Mouse (Mus musculus) kidney, embryonic 14.5 days (tissue): ENCODE data around the gene Fanca. TPM values are rescaled to one million over a fixed set of nuclear protein-coding genes. Genes with fewer than 3 reads are reported as not detected.

ENCODE experiments used
- ATAC-seq: fragments of 200-750 bp; cut with Nextera tagmentation; 2 replicates; pipeline ENCODE4 v1.8.0; 2017; ENCODE audit warnings: moderate number of reproducible peaks, mild to moderate bottlenecking, moderate TSS enrichment, moderate library complexity; ENCODE audit not compliant: low FRiP score, low TSS enrichment
- H3K27ac ChIP-seq: fragments of 300-500 bp; sonication (generic); 2 replicates; pipeline ENCODE4 v1.5.1; 2014; ENCODE audit warnings: low read depth, mild to moderate bottlenecking, low read length, moderate library complexity, mixed read lengths
- H3K27me3 ChIP-seq: fragments of 300-500 bp; sonication (generic); 2 replicates; pipeline ENCODE4 v1.6.1; 2014; ENCODE audit warnings: mild to moderate bottlenecking, low read length; ENCODE audit not compliant: control insufficient read depth, insufficient read depth
- H3K36me3 ChIP-seq: fragments of 300-500 bp; sonication (generic); 2 replicates; pipeline ENCODE4 v1.6.1; 2014; ENCODE audit warnings: low read length, mixed read lengths; ENCODE audit not compliant: control insufficient read depth, insufficient read depth
- H3K4me1 ChIP-seq: fragments of 300-500 bp; sonication (generic); 2 replicates; pipeline ENCODE4 v1.6.1; 2014; ENCODE audit warnings: low read length, mixed read lengths; ENCODE audit not compliant: control insufficient read depth, insufficient read depth
- H3K4me2 ChIP-seq: fragments of 300-500 bp; sonication (generic); replicated peaks from 2 replicates; pipeline ENCODE4 v1.6.1; 2014; ENCODE audit warnings: low read depth, mild to moderate bottlenecking, low read length
- H3K4me3 ChIP-seq: fragments of 300-500 bp; sonication (generic); 2 replicates; pipeline ENCODE4 v1.5.1; 2014; ENCODE audit warnings: mild to moderate bottlenecking, low read length
- H3K9ac ChIP-seq: fragments of 300-500 bp; sonication (generic); 2 replicates; pipeline ENCODE4 v1.6.1; 2014; ENCODE audit warnings: low read depth, mild to moderate bottlenecking, low read length, moderate library complexity
- H3K9me3 ChIP-seq: fragments of 300-500 bp; sonication (generic); 2 replicates; pipeline ENCODE4 v1.6.1; 2016; ENCODE audit warnings: low read length; ENCODE audit not compliant: control insufficient read depth
- WGBS: fragments of 180-500 bp; shearing (Covaris S2); extraction: QIAGEN DNeasy Blood & Tissue Kit; methylation state at CpG from one replicate; pipeline ENCODE4 v1.1.7; 2014; 5-methylcytosine and 5-hydroxymethylcytosine counted together
- polyA plus RNA-seq: library from polyadenylated mRNA; unstranded; fragments of >200 nt; fragmentation: Nextera tagmentation; extraction: Ambion mirVana; gene quantifications from 2 replicates; pipeline ENCODE4 v1.2.1, GENCODE M21; 2014

Fanca gene
- polyA plus RNA-seq, 1 experiment from 2014 or later = 49.9 TPM

DNA sequence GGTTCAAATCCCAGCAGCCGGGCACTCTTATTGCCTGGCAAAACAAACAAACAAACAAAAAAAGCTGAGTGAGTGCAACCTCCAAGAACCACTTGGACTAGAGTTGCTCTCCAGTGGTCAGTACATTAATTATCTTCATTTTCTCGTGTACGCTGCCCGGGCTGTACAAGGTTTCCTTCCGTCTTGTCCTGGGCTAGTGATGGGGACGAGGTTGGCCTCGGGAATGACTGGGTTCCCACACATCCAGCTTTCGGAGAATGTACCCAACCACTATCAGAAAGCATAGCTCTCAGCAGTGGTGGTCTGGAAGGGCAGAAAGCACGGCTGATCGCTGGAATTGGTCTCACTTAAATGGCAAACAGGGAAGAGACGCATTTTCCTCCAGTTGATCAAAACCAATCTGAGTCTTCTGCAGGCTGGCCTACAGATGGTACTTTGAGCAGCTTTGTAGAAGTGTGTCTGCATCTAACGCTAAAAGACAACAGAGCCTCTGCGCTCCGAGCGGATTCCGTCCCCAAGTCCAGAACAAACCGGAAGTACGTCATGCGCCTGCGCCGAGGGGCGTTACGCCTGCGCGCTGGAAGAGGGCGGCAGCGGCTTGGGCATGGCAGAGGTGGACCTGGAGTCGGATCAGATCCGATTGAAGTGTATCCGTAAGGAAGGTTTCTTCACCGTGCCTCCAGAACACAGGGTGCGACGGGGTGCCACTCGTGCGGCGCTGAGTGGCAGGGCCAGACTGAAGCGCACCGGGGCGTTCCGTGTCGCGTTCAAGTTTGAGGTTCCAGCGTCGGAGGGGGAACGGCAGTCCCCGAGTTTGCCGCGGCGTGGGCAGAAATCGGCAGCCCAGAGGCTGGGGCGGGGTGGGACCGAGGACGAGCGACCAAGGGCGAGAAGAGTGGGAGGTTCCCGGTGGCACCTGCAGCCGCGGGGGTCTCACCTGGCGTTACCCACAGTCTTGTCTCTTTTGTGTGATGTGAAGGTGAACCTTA lies 93.8 kb downstream of the Fanca start, which contains the start of gene Cdk10:
Gene Cdk10, plus strand, starts transcription at position 565 of the 989 bp plus-strand sequence.
- H3K4me2 ChIP-seq = peak within 1 kb of the TSS; percentile 85
- H3K9ac ChIP-seq = peak within 1 kb of the TSS; percentile 71
- H3K27ac ChIP-seq = peak within 1 kb of the TSS; percentile 79
- peaks cover 15% of the 10 kb centered on the region for H3K36me3 ChIP-seq
- no peaks in the 10 kb centered on the region for H3K27me3 ChIP-seq
- WGBS = 2% methylated on average over 59 of the region's 59 CpGs
- H3K9me3 ChIP-seq = no peaks in the 10 kb centered on the region
- H3K4me1 ChIP-seq = peaks cover 7% of the 10 kb centered on the region; the same call in 1 of the 2 replicates
- H3K4me3 ChIP-seq = peak within 1 kb of the TSS; percentile 63
- peak; percentile 85 for ATAC-seq

DNA sequence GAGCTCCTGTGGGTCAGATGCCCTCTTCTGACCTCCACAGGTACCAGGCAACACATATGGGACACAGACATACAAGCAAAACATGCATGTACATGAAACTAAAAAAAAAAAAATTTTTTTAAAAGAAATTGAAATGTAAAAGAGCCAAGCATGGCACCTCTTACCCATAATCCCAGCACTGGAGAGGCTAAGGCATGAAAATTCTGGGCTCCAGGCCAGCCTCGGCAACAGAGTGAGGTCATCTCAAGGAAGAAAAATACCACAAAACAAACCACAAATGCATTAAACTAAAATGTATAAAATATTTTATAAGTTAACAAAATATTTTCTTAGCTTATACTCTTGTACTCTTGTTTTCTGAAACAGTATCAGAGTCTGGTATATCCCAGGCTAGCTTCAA lies 97.5 kb downstream of the Fanca start:
- Histone ChIP-seq H3K9me3 (no peaks in the 10 kb centered on the region), H3K27me3 (no peaks in the 10 kb centered on the region; the same call in 1 of the 2 replicates), H3K36me3 (no peaks in the 10 kb centered on the region), H3K4me1 (peaks cover 7% of the 10 kb centered on the region; the same call in 1 of the 2 replicates), H3K27ac (no peak overlapping the region), H3K9ac (no peak overlapping the region), H3K4me3 (no peak overlapping the region), H3K4me2 (no peak overlapping the region)
- no peak for ATAC-seq
- 90% methylated on average over 1 of the region's 1 CpGs for whole genome bisulfite sequencing

Other genes with a start within 250 kb of the Fanca start
- 1,702 and 2,075 TPM in 2 replicates for gene Rpl13, start 216.2 kb downstream of the Fanca start, polyA plus RNA-seq
- gene Cpne7, start 201.2 kb downstream of the Fanca start, polyA plus RNA-seq = 0.11 and 0.41 TPM in 2 replicates
- gene Sult5a1, start 160.3 kb downstream of the Fanca start, polyA plus RNA-seq = 8.3 and 8.7 TPM in 2 replicates
- gene Dpep1, start 132.3 kb downstream of the Fanca start, polyA plus RNA-seq = 0.61 and 0.99 TPM in 2 replicates
- gene Chmp1a, start 105.8 kb downstream of the Fanca start, polyA plus RNA-seq = 78.5 and 85.2 TPM in 2 replicates
- 5.1 and 5.8 TPM in 2 replicates for gene Spata33, start 105.7 kb downstream of the Fanca start, polyA plus RNA-seq
- 33.5 and 36.4 TPM in 2 replicates for gene Cdk10, start 93.7 kb downstream of the Fanca start, polyA plus RNA-seq
- 2.2 and 3.2 TPM in 2 replicates for gene Spata2l, start 82.3 kb downstream of the Fanca start, polyA plus RNA-seq
- 17.2 and 20.4 TPM in 2 replicates for gene Zfp276, start 64.4 kb downstream of the Fanca start, polyA plus RNA-seq
- gene Vps9d1, start 64.2 kb downstream of the Fanca start, polyA plus RNA-seq = 18.0 and 25.9 TPM in 2 replicates
- 2.2 and 3.9 TPM in 2 replicates for gene Spire2, start 14.1 kb upstream of the Fanca start, polyA plus RNA-seq
- gene Tcf25, start 55.2 kb upstream of the Fanca start, polyA plus RNA-seq = 115 and 157 TPM in 2 replicates
- not detected in 2 replicates for gene Mc1r, start 88.5 kb upstream of the Fanca start, polyA plus RNA-seq
- gene Tubb3, start 92.8 kb upstream of the Fanca start, polyA plus RNA-seq = 1.2 and 1.9 TPM in 2 replicates
- gene Def8, start 105.0 kb upstream of the Fanca start, polyA plus RNA-seq = 24.2 and 35.7 TPM in 2 replicates
- 36.2 and 43.2 TPM in 2 replicates for gene Afg3l1, start 159.3 kb upstream of the Fanca start, polyA plus RNA-seq
- gene Dbndd1, start 196.9 kb upstream of the Fanca start, polyA plus RNA-seq = 3.4 and 4.8 TPM in 2 replicates
- gene Gas8, start 200.3 kb upstream of the Fanca start, polyA plus RNA-seq = 32.9 and 36.2 TPM in 2 replicates